Mouse (Mus musculus) liver, postnatal 0 days (tissue): Measurements from ENCODE around the gene Odf4. TPM values are rescaled to one million over a fixed set of nuclear protein-coding genes. Genes with fewer than 3 reads are reported as not detected.

ENCODE experiments used
- ATAC-seq: fragments of 200-750 bp; cut with Nextera tagmentation; 2 replicates; pipeline ENCODE4 v1.8.0; 2017; ENCODE audit warnings: mild to moderate bottlenecking, moderate library complexity
- DNase-seq: peaks from one replicate; pipeline ENCODE4 v3.0.0-alpha.2; 2016
- H3K27ac ChIP-seq: fragments of 300-500 bp; sonication (generic); 2 replicates; pipeline ENCODE4 v1.5.1; 2014; ENCODE audit warnings: antibody characterized with exemption, moderate library complexity, mild to moderate bottlenecking, low read depth
- H3K27me3 ChIP-seq: fragments of 300-500 bp; sonication (generic); 2 replicates; pipeline ENCODE4 v1.6.1; 2014; ENCODE audit warnings: low read length, control low read depth, mixed read lengths; ENCODE audit not compliant: insufficient read depth
- H3K36me3 ChIP-seq: fragments of 300-500 bp; sonication (generic); replicated peaks from 2 replicates; pipeline ENCODE4 v1.6.1; 2014; ENCODE audit warnings: mild to moderate bottlenecking, control low read depth, low read length, moderate library complexity, mixed read lengths; ENCODE audit not compliant: insufficient read depth
- H3K4me1 ChIP-seq: fragments of 300-500 bp; sonication (generic); 2 replicates; pipeline ENCODE4 v1.6.1; 2014; ENCODE audit warnings: antibody characterized with exemption, mild to moderate bottlenecking, control low read depth; ENCODE audit not compliant: insufficient read depth
- H3K4me2 ChIP-seq: fragments of 300-500 bp; sonication (generic); 2 replicates; pipeline ENCODE4 v1.6.1; 2014; ENCODE audit warnings: low read depth, mild to moderate bottlenecking, low read length, moderate library complexity, mixed read lengths
- H3K4me3 ChIP-seq: fragments of 300-500 bp; sonication (generic); 2 replicates; pipeline ENCODE4 v1.5.1; 2014; ENCODE audit warnings: low read depth, low read length
- H3K9ac ChIP-seq: fragments of 300-500 bp; sonication (generic); replicated peaks from 2 replicates; pipeline ENCODE4 v1.6.1; 2014; ENCODE audit warnings: mild to moderate bottlenecking, moderate library complexity
- H3K9me3 ChIP-seq: fragments of 300-500 bp; sonication (generic); 2 replicates; pipeline ENCODE4 v1.6.1; 2016; ENCODE audit warnings: mild to moderate bottlenecking, control low read depth, low read length, mixed read lengths
- CTCF ChIP-seq: sonication (generic); IDR thresholded peaks from 2 replicates; pipeline ENCODE4 v1.5.1; 2016; ENCODE audit warnings: antibody characterized with exemption, low read depth
- EP300 ChIP-seq: IDR thresholded peaks from 2 replicates; pipeline ENCODE4 v1.6.1; 2016; ENCODE audit warnings: antibody characterized with exemption, low read depth, mild to moderate bottlenecking
- WGBS: fragments of 180-500 bp; shearing (Covaris S2); extraction: QIAGEN DNeasy Blood & Tissue Kit; methylation state at CpG from one replicate; pipeline ENCODE4 v1.1.7; 2014; ENCODE audit not compliant: insufficient replicate concordance; 5-methylcytosine and 5-hydroxymethylcytosine counted together
- polyA plus RNA-seq: library from polyadenylated mRNA; unstranded; fragments of >200 nt; fragmentation: Nextera tagmentation; extraction: Ambion mirVana; gene quantifications from 2 replicates; pipeline ENCODE4 v1.2.1, GENCODE M21; 2015

Gene Odf4
- polyA plus RNA-seq, 1 experiment from 2014 or later, result not detected

DNA sequence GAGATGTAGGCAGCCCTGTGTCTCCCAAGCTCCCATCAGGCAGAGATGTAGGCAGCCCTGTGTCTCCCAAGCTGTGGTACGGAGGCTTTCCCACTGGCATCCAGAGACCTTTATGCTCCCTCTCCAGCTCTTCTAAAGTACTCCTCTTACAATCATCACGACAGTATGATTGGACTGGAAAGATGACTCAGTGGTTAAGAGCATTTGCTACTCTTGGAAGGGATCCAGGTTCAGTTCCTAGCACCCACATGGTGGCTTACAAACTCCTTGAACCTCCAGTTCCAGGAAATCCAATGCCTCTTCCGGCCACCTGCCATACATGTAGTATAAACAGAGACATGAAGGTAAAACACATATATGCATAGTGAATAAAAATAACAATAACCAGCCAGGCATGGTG lies 34.7 kb upstream of the Odf4 start:
- no peak for TF ChIP-seq CTCF
- no peak for TF ChIP-seq EP300
- Histone ChIP-seq H3K4me2 (no peak overlapping the region), H3K4me1 (no peaks in the 10 kb centered on the region), H3K36me3 (no peaks in the 10 kb centered on the region), H3K4me3 (no peak overlapping the region), H3K9ac (no peak overlapping the region), H3K27ac (no peak overlapping the region), H3K27me3 (peaks cover 9% of the 10 kb centered on the region), H3K9me3 (no peaks in the 10 kb centered on the region)
- 74% methylated on average over 3 of the region's 3 CpGs for WGBS
- DNase-seq (no peak), ATAC-seq (no peak)

DNA sequence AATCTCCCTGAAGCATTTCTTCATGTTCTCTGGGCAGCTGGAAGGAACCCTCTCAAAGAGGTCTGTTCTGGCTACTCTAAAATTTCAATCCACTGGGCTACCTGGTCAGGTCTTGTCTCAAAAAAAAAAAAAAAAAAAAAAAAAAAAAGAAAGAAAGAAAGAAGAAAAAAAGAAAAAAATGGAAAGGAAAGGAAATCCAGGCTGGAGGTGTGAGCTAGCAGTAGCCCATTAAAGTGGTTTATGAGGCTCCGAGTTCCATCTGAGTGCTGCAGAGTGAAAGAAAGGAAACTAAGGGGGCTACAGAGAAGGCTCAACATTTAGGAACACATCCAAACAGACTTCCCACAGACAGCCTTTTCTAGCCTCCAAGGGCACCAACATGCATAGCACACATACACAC lies 31.1 kb upstream of the Odf4 start:
- no peak overlapping the region for H3K4me2 ChIP-seq
- ATAC-seq (no peak), DNase-seq (no peak)
- no peaks in the 10 kb centered on the region for H3K9me3 ChIP-seq
- H3K4me1 ChIP-seq, result peaks cover 8% of the 10 kb centered on the region
- no peak overlapping the region for H3K27ac ChIP-seq
- no peaks in the 10 kb centered on the region for H3K36me3 ChIP-seq
- H3K9ac ChIP-seq, result no peak overlapping the region
- WGBS, result 80% methylated on average over 1 of the region's 1 CpGs
- TF ChIP-seq EP300, result no peak
- TF ChIP-seq CTCF, result no peak
- peaks cover 35% of the 10 kb centered on the region for H3K27me3 ChIP-seq
- no peak overlapping the region for H3K4me3 ChIP-seq

DNA sequence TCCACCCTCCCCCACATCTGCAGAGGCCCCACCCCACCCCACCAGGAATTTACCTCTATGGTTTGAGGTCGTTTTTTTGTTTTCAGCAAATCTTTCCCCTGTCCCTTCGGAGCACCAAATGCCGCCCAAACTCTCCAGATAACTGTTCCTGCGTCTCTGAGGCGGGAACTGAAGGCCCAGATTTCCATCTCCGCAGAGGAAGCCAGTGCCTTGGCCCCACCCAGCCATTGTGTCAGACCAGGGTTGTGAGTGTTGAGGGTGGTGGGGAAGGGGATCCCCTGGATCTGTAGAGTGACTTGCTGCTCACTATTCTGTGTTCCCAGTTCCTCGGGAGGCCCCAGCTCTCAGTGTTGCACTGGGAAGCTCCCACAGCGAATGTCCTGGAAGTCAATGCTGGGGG lies 30.4 kb upstream of the Odf4 start, which contains the start of gene Arhgef15:
Gene Arhgef15 (minus strand): TSS at position 173 of the 400 bp plus-strand sequence.
- no peak for ATAC-seq

DNA sequence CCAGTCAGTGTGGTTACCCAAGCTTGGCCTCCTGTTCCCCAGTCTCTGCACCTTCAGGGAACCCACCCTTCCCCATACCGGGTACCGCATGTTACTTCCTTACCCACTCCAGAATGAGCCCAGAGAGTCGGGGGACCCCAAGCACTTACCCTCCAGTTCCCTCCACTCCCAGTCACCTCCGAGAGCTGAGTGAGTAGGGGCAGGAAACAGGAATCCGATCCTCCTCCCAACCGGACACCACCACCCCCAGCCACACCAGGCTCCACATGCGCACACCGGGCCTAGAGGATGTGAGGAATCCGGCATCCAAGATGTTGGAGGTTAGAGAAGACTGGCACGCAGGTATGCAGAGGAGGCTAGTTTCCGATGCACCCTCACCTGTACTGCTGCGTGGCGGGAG lies 29.8 kb upstream of the Odf4 start:
- Histone ChIP-seq H3K9ac (no peak overlapping the region), H3K27me3 (peaks cover 35% of the 10 kb centered on the region), H3K4me1 (peaks cover 8% of the 10 kb centered on the region), H3K4me2 (peak overlapping the region; percentile 35; the same call in 1 of the 2 replicates), H3K9me3 (no peaks in the 10 kb centered on the region), H3K36me3 (no peaks in the 10 kb centered on the region), H3K27ac (peak overlapping the region; percentile 24; the same call in 1 of the 2 replicates), H3K4me3 (0 out of 2 replicates have a peak overlapping the region, but pooled peaks have one; percentile 13)
- DNase-seq (no peak), ATAC-seq (no peak)
- TF ChIP-seq CTCF (no peak), EP300 (no peak)
- 37% methylated on average over 13 of the region's 13 CpGs for WGBS

More for the DNA sequence above, 30.4 kb upstream of the Odf4 start, which contains the start of gene Arhgef15:
- Histone ChIP-seq H3K27ac (peak within 1 kb of the TSS; percentile 24; the same call in 1 of the 2 replicates), H3K4me2 (peak within 1 kb of the TSS; percentile 35), H3K4me3 (0 out of 2 replicates have a peak within 1 kb of the TSS, but pooled peaks have one; percentile 13), H3K9me3 (no peaks in the 10 kb centered on the region), H3K9ac (0 out of 2 replicates have a peak within 1 kb of the TSS, but pooled peaks have one; percentile 16), H3K27me3 (peaks cover 35% of the 10 kb centered on the region), H3K4me1 (peaks cover 8% of the 10 kb centered on the region), H3K36me3 (no peaks in the 10 kb centered on the region)
- TF ChIP-seq CTCF, result no peak
- no peak for DNase-seq
- 55% methylated on average over 8 of the region's 8 CpGs for WGBS

DNA sequence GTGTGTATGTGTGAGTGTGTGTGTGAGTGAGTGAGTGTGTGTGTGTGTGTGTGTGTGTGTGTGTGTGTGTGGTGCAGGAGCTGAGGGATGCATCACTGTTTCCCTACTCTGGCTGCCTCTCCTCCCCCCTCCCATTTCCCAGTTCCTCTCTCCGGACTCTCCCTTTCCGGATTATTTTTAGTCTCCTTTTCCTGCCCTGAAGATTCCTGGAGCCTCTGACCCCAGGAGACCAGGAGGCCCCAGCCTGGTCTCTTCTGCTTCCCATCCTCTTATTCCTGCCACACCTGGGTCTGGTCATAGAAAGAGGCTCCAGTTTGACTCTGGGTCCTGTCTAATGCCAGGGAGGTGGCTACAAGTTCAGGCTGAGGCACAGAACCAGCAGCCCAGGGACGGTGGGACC lies 29.2 kb upstream of the Odf4 start:
- Histone ChIP-seq H3K27me3 (peaks cover 35% of the 10 kb centered on the region), H3K4me3 (0 out of 2 replicates have a peak overlapping the region, but pooled peaks have one; percentile 13), H3K27ac (peak overlapping the region; percentile 24; the same call in 1 of the 2 replicates)

DNA sequence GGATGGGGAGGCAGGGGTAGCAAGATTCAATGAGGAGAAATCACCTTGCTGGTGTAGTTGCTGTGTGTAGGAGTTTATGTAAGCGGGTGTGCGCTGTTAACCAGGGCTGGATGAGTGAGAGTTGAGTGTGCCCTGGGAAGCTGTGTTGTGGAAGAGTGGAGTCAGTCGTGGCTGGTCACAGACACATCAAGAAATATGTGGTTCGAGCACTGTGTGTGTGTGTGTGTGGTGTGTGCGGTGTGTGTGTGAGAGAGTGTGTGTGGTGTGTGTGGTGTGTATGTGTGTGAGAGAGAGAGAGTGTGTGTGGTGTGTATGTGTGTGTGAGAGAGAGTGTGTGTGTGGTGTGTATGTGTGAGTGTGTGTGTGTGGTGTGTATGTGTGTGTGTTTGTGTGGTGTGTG lies 28.6 kb upstream of the Odf4 start:
- Histone ChIP-seq H3K4me2 (peak overlapping the region; percentile 59; the same call in 1 of the 2 replicates), H3K9ac (no peak overlapping the region)

More for the DNA sequence above, 29.2 kb upstream of the Odf4 start:
- DNase-seq (no peak), ATAC-seq (0 out of 2 replicates have a peak, but pooled peaks have one; percentile 27)
- no peaks in the 10 kb centered on the region for H3K36me3 ChIP-seq
- H3K4me2 ChIP-seq, result peak overlapping the region; percentile 23; the same call in 1 of the 2 replicates
- H3K9ac ChIP-seq, result 0 out of 2 replicates have a peak overlapping the region, but pooled peaks have one; percentile 16
- TF ChIP-seq CTCF (no peak), EP300 (no peak)
- H3K9me3 ChIP-seq, result no peaks in the 10 kb centered on the region
- WGBS, result 40% methylated on average over 3 of the region's 3 CpGs
- peaks cover 8% of the 10 kb centered on the region for H3K4me1 ChIP-seq

More for the DNA sequence above, 28.6 kb upstream of the Odf4 start:
- TF ChIP-seq CTCF, result no peak
- H3K27ac ChIP-seq, result no peak overlapping the region
- H3K4me3 ChIP-seq, result no peak overlapping the region
- H3K27me3 ChIP-seq, result peaks cover 35% of the 10 kb centered on the region
- DNase-seq, result no peak
- ATAC-seq, result no peak
- H3K9me3 ChIP-seq, result no peaks in the 10 kb centered on the region
- H3K36me3 ChIP-seq, result no peaks in the 10 kb centered on the region
- 64% methylated on average over 5 of the region's 5 CpGs for WGBS
- peaks cover 8% of the 10 kb centered on the region for H3K4me1 ChIP-seq
